Mouse (Mus musculus) erythroblast, embryonic 14.5 days (primary cell): ENCODE results near the gene Nepro. TPM values are rescaled to one million over a fixed set of nuclear protein-coding genes. Genes with fewer than 3 reads are reported as not detected.
A peak's percentile ranks its signal among the peaks of the same experiment; 100 is the strongest.

Source experiments
- H3K27me3 ChIP-seq: 2 replicates; pipeline ENCODE4 v1.6.1; 2012; ENCODE audit warnings: inconsistent platforms; ENCODE audit not compliant: control insufficient read depth
- H3K36me3 ChIP-seq: 2 replicates; pipeline ENCODE4 v1.6.1; 2012; ENCODE audit warnings: mild to moderate bottlenecking, inconsistent platforms; ENCODE audit not compliant: control insufficient read depth
- H3K4me1 ChIP-seq: 2 replicates; pipeline ENCODE4 v1.6.1; 2012; ENCODE audit warnings: inconsistent platforms; ENCODE audit not compliant: control insufficient read depth
- H3K4me3 ChIP-seq: replicated peaks from 2 replicates; pipeline ENCODE3; 2012; ENCODE audit warnings: moderate library complexity, mild to moderate bottlenecking, inconsistent platforms
- H3K9me3 ChIP-seq: 2 replicates; pipeline ENCODE4 v1.6.1; 2012; ENCODE audit warnings: low read length, inconsistent platforms, mixed read lengths; ENCODE audit not compliant: control insufficient read depth
- GATA1 ChIP-seq: IDR thresholded peaks from 2 replicates; pipeline ENCODE4 v1.6.1; 2012; ENCODE audit warnings: low read length, inconsistent platforms, mixed read lengths
- TAL1 ChIP-seq: IDR thresholded peaks from 3 replicates; pipeline ENCODE4 v1.6.1; 2012; ENCODE audit warnings: low read length, inconsistent platforms, mixed read lengths
- polyA plus RNA-seq: library from polyadenylated mRNA; stranded (reverse); fragments of >175 nt; gene quantifications from 2 replicates; pipeline ENCODE4 v1.2.3, GENCODE M21; 2012

The Nepro gene
- polyA plus RNA-seq, 1 experiment, result 0.32 TPM

- peaks cover 13% of the 10 kb centered on the region for H3K36me3 ChIP-seq
- no peaks in the 10 kb centered on the region for H3K9me3 ChIP-seq
- no peaks in the 10 kb centered on the region for H3K27me3 ChIP-seq
- TF ChIP-seq GATA1, result no peak
- no peak for TF ChIP-seq TAL1
- peak within 1 kb of the TSS; percentile 83 for H3K4me3 ChIP-seq
- peaks cover 37% of the 10 kb centered on the region for H3K4me1 ChIP-seq
Measured at GRCm38 (mm10) chr16:44745866-44746562, 21.9 kb downstream of the Nepro start, which contains the start of gene Gtpbp8. TSS of gene Gtpbp8 (minus strand) at chr16:44746363.

GRCm38 (mm10) chr16:44748007-44748406 lies 23.9 kb downstream of the Nepro start:
- peaks cover 3% of the 10 kb centered on the region; the same call in 1 of the 2 replicates for H3K36me3 ChIP-seq
- peaks cover 37% of the 10 kb centered on the region for H3K4me1 ChIP-seq
- TF ChIP-seq GATA1, result no peak
- no peak for TF ChIP-seq TAL1
- no peaks in the 10 kb centered on the region; the same call in 1 of the 2 replicates for H3K27me3 ChIP-seq
- no peak overlapping the region for H3K4me3 ChIP-seq
- H3K9me3 ChIP-seq, result no peaks in the 10 kb centered on the region

- TF ChIP-seq TAL1, result no peak
- TF ChIP-seq GATA1, result no peak
- H3K27me3 ChIP-seq, result no peaks in the 10 kb centered on the region
- H3K9me3 ChIP-seq, result no peaks in the 10 kb centered on the region
- H3K4me1 ChIP-seq, result no peaks in the 10 kb centered on the region
- H3K36me3 ChIP-seq, result no peaks in the 10 kb centered on the region
- H3K4me3 ChIP-seq, result no peak overlapping the region
Measured at GRCm38 (mm10) chr16:44757700-44758099, 33.6 kb downstream of the Nepro start.

- no peaks in the 10 kb centered on the region for H3K36me3 ChIP-seq
- TF ChIP-seq GATA1, result no peak
- TF ChIP-seq TAL1, result no peak
- no peaks in the 10 kb centered on the region for H3K9me3 ChIP-seq
Measured at GRCm38 (mm10) chr16:44761811-44762210, 37.7 kb downstream of the Nepro start.

GRCm38 (mm10) chr16:44765555-44766319 lies 41.6 kb downstream of the Nepro start, which contains the start of gene Cd200r1:
TSS of gene Cd200r1 (plus strand) at chr16:44765736.
- H3K4me3 ChIP-seq, result peak within 1 kb of the TSS; percentile 57
- TF ChIP-seq TAL1 (no peak), GATA1 (no peak)
- H3K9me3 ChIP-seq, result no peaks in the 10 kb centered on the region
- H3K27me3 ChIP-seq, result 0 out of 2 replicates have a peak, but pooled peaks cover 2% of the 10 kb centered on the region
- H3K36me3 ChIP-seq, result no peaks in the 10 kb centered on the region
- H3K4me1 ChIP-seq, result peaks cover 17% of the 10 kb centered on the region

More at GRCm38 (mm10) chr16:44761811-44762210, 37.7 kb downstream of the Nepro start:
- Histone ChIP-seq H3K4me1 (peaks cover 16% of the 10 kb centered on the region), H3K27me3 (0 out of 2 replicates have a peak, but pooled peaks cover 2% of the 10 kb centered on the region), H3K4me3 (no peak overlapping the region)

- H3K9me3 ChIP-seq, result no peaks in the 10 kb centered on the region
- H3K4me3 ChIP-seq, result peak overlapping the region; percentile 57
- H3K36me3 ChIP-seq, result no peaks in the 10 kb centered on the region
- peaks cover 17% of the 10 kb centered on the region for H3K4me1 ChIP-seq
- 0 out of 2 replicates have a peak, but pooled peaks cover 2% of the 10 kb centered on the region for H3K27me3 ChIP-seq
- TF ChIP-seq GATA1 (no peak), TAL1 (no peak)
Measured at GRCm38 (mm10) chr16:44766320-44766892, 42.3 kb downstream of the Nepro start.

- Histone ChIP-seq H3K27me3 (0 out of 2 replicates have a peak, but pooled peaks cover 2% of the 10 kb centered on the region), H3K36me3 (no peaks in the 10 kb centered on the region), H3K4me3 (no peak overlapping the region), H3K4me1 (peaks cover 18% of the 10 kb centered on the region), H3K9me3 (no peaks in the 10 kb centered on the region)
- TF ChIP-seq GATA1 (no peak), TAL1 (no peak)
Measured at GRCm38 (mm10) chr16:44767506-44767905, 43.4 kb downstream of the Nepro start.

GRCm38 (mm10) chr16:44767967-44768366 lies 43.9 kb downstream of the Nepro start:
- no peak for TF ChIP-seq GATA1
- TF ChIP-seq TAL1, result no peak
- H3K4me1 ChIP-seq, result peaks cover 20% of the 10 kb centered on the region
- 0 out of 2 replicates have a peak, but pooled peaks cover 2% of the 10 kb centered on the region for H3K27me3 ChIP-seq
- no peak overlapping the region for H3K4me3 ChIP-seq
- no peaks in the 10 kb centered on the region for H3K9me3 ChIP-seq
- H3K36me3 ChIP-seq, result no peaks in the 10 kb centered on the region
